Mouse (Mus musculus) hindbrain, embryonic 12.5 days (tissue): Measurements from ENCODE around the gene Atp10a. TPM values are rescaled to one million over a fixed set of nuclear protein-coding genes. Genes with fewer than 3 reads are reported as not detected.
"Not testable (repeated sequence)": the region's sequence is repeated elsewhere in the genome, so short reads cannot be mapped to it uniquely, and the experiment has no call there.

Source experiments
- ATAC-seq: fragments of 200-750 bp; cut with Nextera tagmentation; 2 replicates; pipeline ENCODE4 v1.8.0; 2017; ENCODE audit warnings: moderate TSS enrichment; ENCODE audit not compliant: low FRiP score
- H3K27ac ChIP-seq: fragments of 300-500 bp; sonication (generic); 2 replicates; pipeline ENCODE4 v1.5.1; 2016; ENCODE audit warnings: mild to moderate bottlenecking
- H3K27me3 ChIP-seq: fragments of 300-500 bp; sonication (generic); 2 replicates; pipeline ENCODE4 v1.6.1; 2016; ENCODE audit warnings: mild to moderate bottlenecking
- H3K36me3 ChIP-seq: fragments of 300-500 bp; sonication (generic); 2 replicates; pipeline ENCODE4 v1.6.1; 2016; ENCODE audit warnings: mild to moderate bottlenecking
- H3K4me1 ChIP-seq: fragments of 300-500 bp; sonication (generic); 2 replicates; pipeline ENCODE4 v1.6.1; 2016
- H3K4me2 ChIP-seq: fragments of 300-500 bp; sonication (generic); replicated peaks from 2 replicates; pipeline ENCODE4 v1.6.1; 2016; ENCODE audit warnings: mild to moderate bottlenecking
- H3K4me3 ChIP-seq: fragments of 300-500 bp; sonication (generic); 2 replicates; pipeline ENCODE4 v1.5.1; 2016; ENCODE audit warnings: mild to moderate bottlenecking
- H3K9ac ChIP-seq: fragments of 300-500 bp; sonication (generic); 2 replicates; pipeline ENCODE4 v1.6.1; 2016; ENCODE audit warnings: mild to moderate bottlenecking, moderate library complexity
- H3K9me3 ChIP-seq: fragments of 300-500 bp; sonication (generic); replicated peaks from 2 replicates; pipeline ENCODE4 v1.6.1; 2016; ENCODE audit warnings: mild to moderate bottlenecking
- WGBS: fragments of 180-500 bp; shearing (Covaris S2); methylation state at CpG from one replicate; pipeline ENCODE4 v1.1.7; 2016; 5-methylcytosine and 5-hydroxymethylcytosine counted together
- polyA plus RNA-seq: library from polyadenylated mRNA; unstranded; fragments of >200 nt; fragmentation: Nextera tagmentation; extraction: Ambion mirVana; gene quantifications from 2 replicates; pipeline ENCODE4 v1.2.1, GENCODE M21; 2016

Gene Atp10a
- polyA plus RNA-seq, 1 experiment from 2014 or later: 2.3 TPM

DNA sequence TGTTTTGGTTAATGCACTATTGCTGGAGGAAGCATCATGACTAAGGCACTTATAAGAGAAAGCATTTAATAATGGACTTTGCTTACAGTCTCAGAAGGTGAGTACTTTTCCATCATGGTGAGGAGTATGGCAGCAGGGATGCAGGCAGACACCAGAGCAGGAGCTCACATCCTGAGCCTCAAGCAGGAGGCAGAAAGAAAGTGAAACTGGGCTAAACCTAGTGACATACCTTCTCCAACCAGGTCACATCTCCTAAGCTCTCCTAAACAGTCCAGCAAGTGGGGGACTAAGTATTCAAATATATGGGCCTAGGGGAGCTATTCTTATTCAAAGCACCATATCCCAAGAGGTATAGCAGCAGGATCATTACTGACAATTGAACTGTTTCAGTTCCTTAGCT, 123.2 kb downstream of the Atp10a start:
- H3K27ac ChIP-seq: no peak overlapping the region
- no peak overlapping the region for H3K4me2 ChIP-seq
- H3K36me3 ChIP-seq: no peaks in the 10 kb centered on the region
- H3K27me3 ChIP-seq: no peaks in the 10 kb centered on the region
- no peak for ATAC-seq
- no peak overlapping the region for H3K9ac ChIP-seq
- H3K4me1 ChIP-seq: no peaks in the 10 kb centered on the region
- H3K9me3 ChIP-seq: no peaks in the 10 kb centered on the region
- H3K4me3 ChIP-seq: no peak overlapping the region

DNA sequence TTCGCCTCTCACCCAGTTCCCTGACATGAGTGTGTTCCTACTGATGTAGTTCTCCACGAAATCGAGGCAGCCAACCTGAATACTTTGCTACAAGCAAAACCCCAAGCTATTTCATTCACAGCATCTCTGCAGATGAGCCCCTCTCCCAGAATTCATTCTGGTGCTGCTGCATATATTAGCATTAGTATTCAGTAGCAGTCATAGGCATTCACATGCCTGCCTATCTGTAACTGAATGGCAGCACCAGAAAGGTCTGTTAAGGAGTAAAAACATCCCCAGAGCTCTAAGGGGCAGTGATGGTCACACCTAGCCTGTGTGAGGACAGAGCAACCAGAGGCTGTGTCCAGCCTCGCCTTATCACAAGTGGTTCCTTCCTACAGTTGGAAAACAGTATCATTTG, 131.0 kb downstream of the Atp10a start:
- H3K9me3 ChIP-seq: no peaks in the 10 kb centered on the region
- H3K4me2 ChIP-seq: no peak overlapping the region
- peak overlapping the region; percentile 41 for H3K27ac ChIP-seq
- no peaks in the 10 kb centered on the region for H3K36me3 ChIP-seq
- peak; percentile 83 for ATAC-seq
- no peak overlapping the region for H3K4me3 ChIP-seq
- 55% methylated on average over 4 of the region's 4 CpGs for WGBS
- H3K9ac ChIP-seq: no peak overlapping the region
- no peaks in the 10 kb centered on the region for H3K27me3 ChIP-seq
- H3K4me1 ChIP-seq: peaks cover 16% of the 10 kb centered on the region

GRCm38 (mm10) chr7:58787585-58787984, 131.6 kb downstream of the Atp10a start:
- Histone ChIP-seq H3K36me3 (no peaks in the 10 kb centered on the region), H3K4me1 (peaks cover 16% of the 10 kb centered on the region), H3K27me3 (no peaks in the 10 kb centered on the region), H3K4me3 (no peak overlapping the region), H3K4me2 (no peak overlapping the region), H3K9me3 (no peaks in the 10 kb centered on the region), H3K27ac (0 out of 2 replicates have a peak overlapping the region, but pooled peaks have one; percentile 36), H3K9ac (no peak overlapping the region)
- 0 out of 2 replicates have a peak, but pooled peaks have one; percentile 7 for ATAC-seq
- WGBS: 78% methylated on average over 4 of the region's 4 CpGs

- H3K4me2 ChIP-seq: no peak overlapping the region
- 52% methylated on average over 7 of the region's 7 CpGs for WGBS
- H3K27ac ChIP-seq: peak overlapping the region; percentile 36
- peak; percentile 39; the same call in 1 of the 2 replicates for ATAC-seq
- no peak overlapping the region for H3K9ac ChIP-seq
- no peaks in the 10 kb centered on the region for H3K27me3 ChIP-seq
- H3K36me3 ChIP-seq: no peaks in the 10 kb centered on the region
- H3K4me3 ChIP-seq: no peak overlapping the region
- H3K9me3 ChIP-seq: no peaks in the 10 kb centered on the region
- peaks cover 16% of the 10 kb centered on the region for H3K4me1 ChIP-seq
Measured at GRCm38 (mm10) chr7:58788424-58789261, 132.7 kb downstream of the Atp10a start.

DNA sequence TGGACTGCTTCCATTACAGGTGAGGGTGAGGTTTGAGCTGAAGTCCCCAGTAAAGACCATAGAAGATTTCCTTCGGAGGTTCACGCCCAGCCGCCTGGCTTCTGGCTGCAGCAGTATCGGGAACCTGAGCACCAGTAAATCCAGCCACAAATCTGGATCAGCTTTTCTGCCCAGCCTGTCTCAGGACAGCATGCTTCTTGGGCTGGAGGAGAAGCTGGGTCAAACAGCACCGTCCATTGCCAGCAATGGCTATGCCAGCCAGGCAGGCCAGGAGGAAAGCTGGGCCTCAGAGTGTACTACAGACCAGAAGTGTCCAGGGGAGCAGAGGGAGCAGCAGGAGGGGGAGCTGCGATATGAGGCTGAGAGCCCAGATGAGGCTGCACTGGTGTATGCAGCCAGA, 141.3 kb downstream of the Atp10a start:
- no peak for ATAC-seq
- WGBS: 91% methylated on average over 6 of the region's 6 CpGs
- Histone ChIP-seq H3K9me3 (no peaks in the 10 kb centered on the region), H3K4me3 (no peak overlapping the region), H3K27me3 (no peaks in the 10 kb centered on the region), H3K4me1 (no peaks in the 10 kb centered on the region), H3K9ac (no peak overlapping the region), H3K27ac (no peak overlapping the region), H3K36me3 (0 out of 2 replicates have a peak, but pooled peaks cover 3% of the 10 kb centered on the region), H3K4me2 (no peak overlapping the region)

DNA sequence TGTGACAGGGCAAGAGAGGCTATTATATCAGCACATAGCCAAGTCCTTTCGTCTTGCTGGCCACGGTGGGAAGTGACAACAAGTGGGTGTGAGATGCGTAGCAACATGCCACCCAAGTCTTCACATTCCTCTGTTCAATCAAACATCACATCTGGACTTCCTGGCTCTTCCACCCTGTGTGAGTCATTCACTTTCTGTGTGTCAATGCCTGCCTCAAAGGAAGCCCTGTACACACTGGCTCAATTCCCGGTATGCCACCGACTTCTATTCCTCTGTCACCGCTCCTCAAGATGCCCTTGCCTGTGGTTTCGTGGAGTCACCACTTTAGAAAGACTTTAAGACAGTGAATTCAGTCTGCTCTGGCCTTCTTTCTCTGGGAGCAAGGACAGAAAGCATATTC, 144.9 kb downstream of the Atp10a start:
- WGBS: 86% methylated on average over 7 of the region's 7 CpGs
- ATAC-seq: no peak
- Histone ChIP-seq H3K9me3 (no peaks in the 10 kb centered on the region), H3K4me1 (no peaks in the 10 kb centered on the region), H3K27ac (no peak overlapping the region), H3K36me3 (0 out of 2 replicates have a peak, but pooled peaks cover 3% of the 10 kb centered on the region), H3K9ac (no peak overlapping the region), H3K4me2 (no peak overlapping the region), H3K4me3 (no peak overlapping the region), H3K27me3 (no peaks in the 10 kb centered on the region)

DNA sequence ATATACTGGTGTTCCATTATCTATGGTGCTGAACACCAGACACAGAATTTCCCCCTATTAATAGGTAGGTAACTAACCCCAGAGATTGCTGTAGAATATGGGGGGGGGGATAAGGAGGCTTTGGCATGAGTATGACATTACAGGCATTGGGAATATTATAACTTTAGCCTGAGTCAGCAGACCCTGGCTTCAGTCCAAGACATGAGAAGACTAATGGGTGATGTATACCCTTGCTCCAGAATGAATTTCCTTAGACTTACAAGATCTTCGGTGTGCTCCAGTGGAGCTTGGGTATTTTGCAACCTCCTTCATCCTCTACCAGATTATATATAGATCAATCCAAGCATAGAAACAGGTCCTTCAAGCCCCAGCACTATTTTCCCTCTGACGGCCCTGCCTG, 145.8 kb downstream of the Atp10a start:
- Histone ChIP-seq H3K27me3 (no peaks in the 10 kb centered on the region), H3K4me3 (no peak overlapping the region), H3K9me3 (no peaks in the 10 kb centered on the region), H3K9ac (no peak overlapping the region), H3K4me1 (no peaks in the 10 kb centered on the region), H3K27ac (no peak overlapping the region), H3K36me3 (0 out of 2 replicates have a peak, but pooled peaks cover 3% of the 10 kb centered on the region), H3K4me2 (no peak overlapping the region)
- no peak for ATAC-seq
- WGBS: 92% methylated on average over 2 of the region's 2 CpGs

- 52% methylated on average over 6 of the region's 6 CpGs for WGBS
- no peaks in the 10 kb centered on the region for H3K9me3 ChIP-seq
- H3K4me3 ChIP-seq: no peak overlapping the region
- peak; percentile 57 for ATAC-seq
- no peaks in the 10 kb centered on the region for H3K27me3 ChIP-seq
- 0 out of 2 replicates have a peak, but pooled peaks cover 7% of the 10 kb centered on the region for H3K4me1 ChIP-seq
- no peak overlapping the region for H3K9ac ChIP-seq
- no peak overlapping the region for H3K27ac ChIP-seq
- no peaks in the 10 kb centered on the region for H3K36me3 ChIP-seq
- H3K4me2 ChIP-seq: no peak overlapping the region
Measured at GRCm38 (mm10) chr7:58822147-58822681, 166.2 kb downstream of the Atp10a start.

GRCm38 (mm10) chr7:58824686-58825085, 168.7 kb downstream of the Atp10a start:
- H3K27me3 ChIP-seq: no peaks in the 10 kb centered on the region
- H3K9ac ChIP-seq: no peak overlapping the region
- H3K4me1 ChIP-seq: 0 out of 2 replicates have a peak, but pooled peaks cover 7% of the 10 kb centered on the region
- no peak overlapping the region for H3K27ac ChIP-seq
- no peak overlapping the region for H3K4me2 ChIP-seq
- H3K9me3 ChIP-seq: no peaks in the 10 kb centered on the region
- H3K36me3 ChIP-seq: no peaks in the 10 kb centered on the region
- 91% methylated on average over 3 of the region's 3 CpGs for WGBS
- ATAC-seq: no peak
- no peak overlapping the region for H3K4me3 ChIP-seq

DNA sequence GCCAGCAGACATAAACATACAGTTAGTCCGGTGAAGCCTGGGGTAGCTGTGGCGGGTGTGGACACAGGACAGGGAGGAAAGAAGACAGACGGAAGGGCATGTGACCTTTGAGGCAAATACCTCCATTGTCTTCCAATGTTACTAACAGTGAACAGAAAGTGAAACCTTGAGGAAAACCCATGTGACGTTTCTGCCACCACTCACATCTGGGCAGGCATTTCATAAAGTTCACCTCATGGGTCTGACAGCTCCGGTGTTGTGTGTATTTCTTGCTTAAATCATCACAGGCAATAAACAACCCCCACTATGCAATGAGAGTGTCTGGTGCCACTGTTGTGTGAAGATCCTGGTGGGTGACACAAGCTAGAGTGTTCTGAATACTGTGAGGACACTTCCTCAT, 173.1 kb downstream of the Atp10a start:
- H3K9ac ChIP-seq: no peak overlapping the region
- H3K27me3 ChIP-seq: no peaks in the 10 kb centered on the region
- no peak for ATAC-seq
- H3K4me2 ChIP-seq: no peak overlapping the region
- H3K4me3 ChIP-seq: no peak overlapping the region
- WGBS: 78% methylated on average over 5 of the region's 5 CpGs
- H3K27ac ChIP-seq: no peak overlapping the region
- H3K9me3 ChIP-seq: no peaks in the 10 kb centered on the region
- H3K36me3 ChIP-seq: no peaks in the 10 kb centered on the region
- no peaks in the 10 kb centered on the region for H3K4me1 ChIP-seq

- peak; percentile 19; the same call in 1 of the 2 replicates for ATAC-seq
- not testable (repeated sequence) for H3K4me3 ChIP-seq, H3K4me1 ChIP-seq, H3K9ac ChIP-seq, H3K27ac ChIP-seq, H3K27me3 ChIP-seq, H3K9me3 ChIP-seq, H3K4me2 ChIP-seq, H3K36me3 ChIP-seq
- WGBS: 94% methylated on average over 32 of the region's 32 CpGs
Measured at GRCm38 (mm10) chr7:58836855-58837606, 181.1 kb downstream of the Atp10a start.

DNA sequence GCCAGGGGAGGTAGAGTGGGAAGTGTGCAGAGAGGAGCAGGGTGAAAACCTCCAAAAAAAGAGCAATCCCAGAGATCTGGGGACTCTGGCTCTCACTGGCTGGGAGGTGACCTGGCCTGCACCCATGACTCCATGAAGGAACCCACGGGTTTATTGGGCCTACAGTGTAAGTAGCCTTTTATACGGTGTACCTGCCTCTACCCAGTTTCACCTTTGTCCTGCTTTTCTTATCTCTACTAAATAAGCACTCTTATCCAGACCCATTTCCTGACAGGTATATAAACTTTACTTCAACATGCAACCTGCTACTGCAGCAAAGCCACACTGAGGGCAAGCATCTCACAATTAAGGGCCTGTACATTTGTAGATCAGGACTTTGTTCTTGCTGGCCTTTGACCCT, 184.4 kb downstream of the Atp10a start:
- Histone ChIP-seq H3K9me3 (no peaks in the 10 kb centered on the region), H3K4me3 (no peak overlapping the region), H3K27ac (no peak overlapping the region), H3K9ac (no peak overlapping the region), H3K4me2 (no peak overlapping the region), H3K27me3 (no peaks in the 10 kb centered on the region), H3K4me1 (peaks cover 18% of the 10 kb centered on the region), H3K36me3 (no peaks in the 10 kb centered on the region)
- 71% methylated on average over 2 of the region's 2 CpGs for WGBS
- ATAC-seq: no peak
